Mouse (Mus musculus): ENCODE results near the gene C1ra.

DNA sequence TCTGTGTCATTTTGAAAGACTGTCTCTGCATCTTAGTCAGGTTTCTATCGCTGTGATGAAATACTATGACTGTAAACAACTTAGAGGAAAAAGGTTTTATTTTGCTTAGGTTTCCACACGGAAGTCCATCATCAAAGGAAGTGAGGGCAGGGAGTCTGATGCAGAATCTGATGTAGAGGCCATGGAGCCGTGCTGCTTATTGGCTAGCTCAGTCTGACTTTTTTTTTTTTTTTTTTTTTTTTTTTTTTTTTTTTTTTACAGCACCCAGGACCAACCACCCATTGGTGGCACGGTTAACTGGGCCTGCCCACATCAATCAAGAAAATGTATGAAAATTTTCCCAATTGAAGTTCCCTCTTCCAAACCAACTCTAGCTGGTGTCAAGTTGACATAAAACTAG is 23.3 kb upstream of the C1ra start:
- TF ChIP-seq CTCF (IDR thresholded peaks at IDR 0.05; ENCODE audit: extremely low read depth, insufficient read depth, low read length): no peak
- TF ChIP-seq POLR2A (IDR thresholded peaks at IDR 0.05; ENCODE audit: extremely low read depth, insufficient read depth, low read length): no peak
